Mouse (Mus musculus): ENCODE results near the gene Slc35b4.

DNA sequence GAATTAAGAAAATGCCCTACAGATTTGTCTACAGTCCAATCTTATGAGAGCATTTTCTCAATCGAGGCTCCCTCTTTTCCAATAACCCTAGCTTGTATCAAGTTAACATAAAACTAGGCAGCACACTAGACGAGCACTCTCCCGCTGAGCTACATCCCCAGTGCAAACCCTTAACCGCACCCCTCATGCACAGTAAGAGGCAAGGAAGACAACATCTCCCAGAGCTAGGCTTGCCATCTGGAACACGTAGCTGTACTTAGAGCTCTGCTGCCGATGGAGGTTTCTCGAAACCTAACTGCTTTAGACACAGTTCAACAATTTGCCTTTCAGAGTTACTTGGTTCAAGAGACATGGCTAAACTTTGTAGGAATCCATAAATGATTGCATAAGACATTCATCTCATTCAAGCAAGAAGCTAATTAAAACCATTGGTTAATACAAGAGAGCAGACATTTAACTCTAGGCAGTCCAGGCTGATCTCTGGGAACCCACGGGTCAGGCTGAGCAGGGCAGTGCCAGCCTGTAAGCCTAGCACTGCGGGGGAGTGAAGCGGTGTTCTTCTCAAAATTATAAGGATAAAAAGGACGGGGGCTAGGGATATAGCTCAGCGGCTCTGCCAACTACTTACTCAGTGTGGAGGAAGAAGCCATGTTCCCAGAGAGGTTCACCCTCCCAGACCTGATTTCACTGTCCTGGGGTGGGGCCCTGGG is 5.0 kb downstream of the Slc35b4 start:
- no peak for TF ChIP-seq CTCF (IDR thresholded peaks at IDR 0.05)
- TF ChIP-seq EP300 (IDR thresholded peaks at IDR 0.05): no peak

Measured in lung, postnatal 0 days (tissue).